Mouse (Mus musculus) C2C12 (cell line): ENCODE data around the gene Sgta.

Experiments
- CEBPB ChIP-seq: IDR thresholded peaks from one replicate; pipeline ENCODE4 v1.6.1; 2011; ENCODE audit warnings: low read depth, mild to moderate bottlenecking, control low read depth, moderate library complexity
- CTCF ChIP-seq: IDR thresholded peaks from one replicate; pipeline ENCODE4 v1.5.1; 2011; ENCODE audit not compliant: control insufficient read depth, insufficient read depth, insufficient read length
- MAX ChIP-seq: IDR thresholded peaks from one replicate; pipeline ENCODE4 v1.6.1; 2011; ENCODE audit warnings: mild to moderate bottlenecking, control low read depth
- USF1 ChIP-seq: IDR thresholded peaks from one replicate; pipeline ENCODE4 v1.6.1; 2011; ENCODE audit warnings: low read depth, mild to moderate bottlenecking, control low read depth, moderate library complexity

DNA sequence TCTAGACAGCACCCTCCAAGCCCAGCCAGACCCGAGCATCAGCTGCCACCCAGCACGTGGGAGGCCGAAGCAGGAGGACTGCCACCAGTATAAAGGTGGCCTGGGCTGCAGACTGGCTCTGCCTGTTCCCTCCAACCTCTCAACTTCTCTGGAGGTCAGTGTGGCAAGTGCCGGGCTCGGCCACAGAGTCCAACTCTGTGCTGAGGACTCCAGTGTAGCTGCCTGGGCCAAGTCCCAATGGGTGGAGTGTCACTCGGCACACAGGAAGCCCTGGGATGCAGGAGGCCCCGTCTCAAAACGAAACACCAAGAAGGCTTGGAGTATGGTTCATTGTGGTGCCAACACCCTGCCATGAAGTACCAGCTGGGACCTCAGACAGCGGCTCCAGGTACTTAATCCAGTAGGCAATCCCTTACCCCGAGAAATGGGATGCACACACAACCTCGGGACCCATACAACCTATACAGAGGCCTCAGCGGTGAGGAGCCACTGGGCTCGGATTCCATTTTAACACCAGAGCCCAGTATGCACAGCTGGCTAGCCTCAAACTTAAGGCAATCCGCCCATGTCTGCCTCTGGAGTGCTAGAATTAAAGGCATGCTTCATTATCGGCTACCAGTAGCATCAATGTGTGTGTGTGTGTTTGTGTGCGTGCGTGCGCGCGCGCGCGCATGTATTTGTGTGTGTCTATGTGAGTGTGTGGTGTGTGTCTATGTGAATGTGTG is 2.4 kb downstream of the Sgta start:
- no peak for TF ChIP-seq CEBPB
- no peak for TF ChIP-seq CTCF
- TF ChIP-seq MAX, result no peak
- no peak for TF ChIP-seq USF1
